Mouse (Mus musculus): ENCODE results near the gene Fmo2. TPM values are rescaled to one million over a fixed set of nuclear protein-coding genes. Genes with fewer than 3 reads are reported as not detected.

Gene Fmo2
- polyA plus RNA-seq, 1 experiment from 2014 or later, result 6.4 TPM

DNA sequence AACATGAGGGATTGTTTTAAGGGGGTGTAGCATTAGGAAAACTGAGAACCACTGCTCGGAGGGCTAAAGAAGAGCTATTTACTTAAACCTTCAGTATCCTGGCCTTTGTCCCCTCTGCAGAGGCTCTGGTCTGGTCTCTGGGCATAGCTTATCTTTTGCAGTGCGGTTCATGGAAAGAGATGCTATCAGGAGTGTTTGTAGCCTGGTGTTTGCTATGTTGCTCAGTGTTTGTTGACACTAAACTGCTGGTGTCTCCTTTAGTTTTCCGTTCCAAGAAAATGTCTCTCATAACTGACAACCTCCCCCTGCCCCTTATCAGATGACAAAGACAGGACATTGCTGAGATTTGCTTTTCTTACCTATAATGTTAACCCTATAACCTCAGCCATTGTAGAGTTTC, 23.4 kb downstream of the Fmo2 start:
- ATAC-seq (replicated peaks; ENCODE audit: extremely low read depth, insufficient read depth, low FRiP score), result no peak
- Histone ChIP-seq H3K4me1 (ENCODE audit: control insufficient read depth, insufficient read depth, low read length) (no peaks in the 10 kb centered on the region; the same call in 1 of the 2 replicates), H3K9me3 (replicated peaks; ENCODE audit: control insufficient read depth, low read length) (no peaks in the 10 kb centered on the region), H3K36me3 (ENCODE audit: control insufficient read depth, insufficient read depth) (no peaks in the 10 kb centered on the region), H3K4me2 (ENCODE audit: low read depth, low read length) (no peak overlapping the region), H3K27ac (ENCODE audit: low read length) (no peak overlapping the region), H3K27me3 (ENCODE audit: control insufficient read depth, insufficient read depth, low read length) (no peaks in the 10 kb centered on the region), H3K9ac (ENCODE audit: low read length) (no peak overlapping the region), H3K4me3 (ENCODE audit: low read length) (no peak overlapping the region)
- WGBS, result 43% methylated on average over 3 of the region's 3 CpGs

DNA sequence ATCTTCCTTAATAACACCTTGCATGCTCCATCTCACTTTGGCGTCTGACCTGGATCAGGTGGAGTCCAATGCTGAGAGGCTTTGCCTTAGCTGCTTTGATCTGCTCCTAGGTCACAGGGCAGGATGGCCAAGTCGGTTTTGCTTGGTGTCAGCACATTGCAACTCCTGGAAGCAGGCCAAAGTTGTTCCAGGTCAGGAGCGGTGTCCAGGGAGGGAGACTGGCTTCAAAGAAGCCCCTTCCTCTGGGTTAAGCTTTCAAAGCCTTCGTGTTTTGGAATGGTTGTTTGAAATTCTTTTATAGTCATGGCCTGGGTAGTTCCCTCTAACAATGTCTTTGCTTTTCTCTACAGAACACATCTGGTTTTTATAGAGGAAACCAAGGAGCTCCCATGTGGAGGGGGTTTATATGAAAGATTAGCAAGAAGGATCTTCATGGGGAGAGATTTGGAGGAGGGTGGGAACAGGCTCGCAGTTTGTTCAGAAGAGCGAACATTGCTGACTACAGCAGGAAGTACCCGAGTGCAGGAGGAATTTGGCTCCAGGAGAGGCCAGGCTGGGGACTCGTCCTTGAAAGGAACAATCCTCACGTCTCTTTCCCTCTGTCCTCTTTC, 26.7 kb downstream of the Fmo2 start:
- Histone ChIP-seq H3K9me3 (replicated peaks; ENCODE audit: control insufficient read depth, low read length) (0 out of 2 replicates have a peak, but pooled peaks cover 3% of the 10 kb centered on the region), H3K9ac (ENCODE audit: low read length) (no peak overlapping the region), H3K27ac (ENCODE audit: low read length) (no peak overlapping the region), H3K4me1 (ENCODE audit: control insufficient read depth, insufficient read depth, low read length) (no peaks in the 10 kb centered on the region; the same call in 1 of the 2 replicates), H3K4me2 (ENCODE audit: low read depth, low read length) (no peak overlapping the region), H3K4me3 (ENCODE audit: low read length) (no peak overlapping the region), H3K36me3 (ENCODE audit: control insufficient read depth, insufficient read depth) (no peaks in the 10 kb centered on the region), H3K27me3 (ENCODE audit: control insufficient read depth, insufficient read depth, low read length) (no peaks in the 10 kb centered on the region)
- no peak for ATAC-seq (replicated peaks; ENCODE audit: extremely low read depth, insufficient read depth, low FRiP score)
- WGBS, result 28% methylated on average over 9 of the region's 9 CpGs

DNA sequence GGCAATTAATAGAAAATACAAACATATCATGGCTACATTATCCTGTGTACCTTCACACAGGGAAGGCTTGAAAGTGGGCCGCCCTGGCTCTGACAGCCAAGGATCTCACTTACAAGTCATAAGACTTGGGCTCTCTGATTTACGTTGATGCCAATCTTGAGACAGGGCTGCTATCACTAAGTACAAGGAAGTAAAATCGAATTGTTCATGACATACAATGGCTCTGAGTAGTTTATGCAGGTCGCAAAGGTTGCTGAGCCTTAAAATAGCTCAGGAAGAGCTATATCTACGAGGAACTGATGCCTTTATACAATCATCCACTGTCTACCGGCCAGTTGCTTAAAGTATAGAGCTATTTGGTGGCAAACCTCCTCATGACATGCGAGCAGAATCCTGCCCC, 27.5 kb downstream of the Fmo2 start:
- no peak overlapping the region for H3K9ac ChIP-seq (ENCODE audit: low read length)
- no peaks in the 10 kb centered on the region for H3K27me3 ChIP-seq (ENCODE audit: control insufficient read depth, insufficient read depth, low read length)
- no peaks in the 10 kb centered on the region; the same call in 1 of the 2 replicates for H3K4me1 ChIP-seq (ENCODE audit: control insufficient read depth, insufficient read depth, low read length)
- no peaks in the 10 kb centered on the region for H3K36me3 ChIP-seq (ENCODE audit: control insufficient read depth, insufficient read depth)
- WGBS, result 69% methylated on average over 7 of the region's 7 CpGs
- H3K9me3 ChIP-seq (replicated peaks; ENCODE audit: control insufficient read depth, low read length), result 0 out of 2 replicates have a peak, but pooled peaks cover 3% of the 10 kb centered on the region
- H3K4me3 ChIP-seq (ENCODE audit: low read length), result no peak overlapping the region
- H3K4me2 ChIP-seq (ENCODE audit: low read depth, low read length), result no peak overlapping the region
- no peak for ATAC-seq (replicated peaks; ENCODE audit: extremely low read depth, insufficient read depth, low FRiP score)
- H3K27ac ChIP-seq (ENCODE audit: low read length), result no peak overlapping the region

DNA sequence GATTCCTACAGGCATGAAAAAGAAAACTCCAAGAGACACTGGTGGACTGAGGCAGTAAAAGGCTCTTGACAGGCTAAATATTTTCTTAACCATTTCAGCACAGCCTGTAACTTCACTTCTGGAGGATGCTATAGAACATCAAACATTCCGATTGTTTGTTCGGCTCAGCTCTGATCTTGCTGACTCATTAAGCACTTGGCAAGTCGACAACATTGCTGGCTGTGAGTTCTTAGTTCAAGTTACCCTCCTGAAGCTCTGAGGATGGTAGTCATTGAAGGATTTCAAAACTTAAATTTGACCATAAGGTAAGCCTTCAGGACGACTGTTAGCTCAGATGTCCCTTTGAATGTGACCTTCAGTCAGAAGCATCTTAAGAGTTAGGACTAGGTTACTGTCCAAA, 31.1 kb downstream of the Fmo2 start:
- no peak overlapping the region for H3K4me2 ChIP-seq (ENCODE audit: low read depth, low read length)
- no peak for ATAC-seq (replicated peaks; ENCODE audit: extremely low read depth, insufficient read depth, low FRiP score)
- no peaks in the 10 kb centered on the region for H3K36me3 ChIP-seq (ENCODE audit: control insufficient read depth, insufficient read depth)
- 66% methylated on average over 4 of the region's 4 CpGs for WGBS
- H3K4me1 ChIP-seq (ENCODE audit: control insufficient read depth, insufficient read depth, low read length), result no peaks in the 10 kb centered on the region; the same call in 1 of the 2 replicates
- H3K9me3 ChIP-seq (replicated peaks; ENCODE audit: control insufficient read depth, low read length), result 0 out of 2 replicates have a peak, but pooled peaks cover 3% of the 10 kb centered on the region
- H3K27ac ChIP-seq (ENCODE audit: low read length), result no peak overlapping the region
- H3K27me3 ChIP-seq (ENCODE audit: control insufficient read depth, insufficient read depth, low read length), result no peaks in the 10 kb centered on the region
- no peak overlapping the region for H3K4me3 ChIP-seq (ENCODE audit: low read length)
- H3K9ac ChIP-seq (ENCODE audit: low read length), result no peak overlapping the region

DNA sequence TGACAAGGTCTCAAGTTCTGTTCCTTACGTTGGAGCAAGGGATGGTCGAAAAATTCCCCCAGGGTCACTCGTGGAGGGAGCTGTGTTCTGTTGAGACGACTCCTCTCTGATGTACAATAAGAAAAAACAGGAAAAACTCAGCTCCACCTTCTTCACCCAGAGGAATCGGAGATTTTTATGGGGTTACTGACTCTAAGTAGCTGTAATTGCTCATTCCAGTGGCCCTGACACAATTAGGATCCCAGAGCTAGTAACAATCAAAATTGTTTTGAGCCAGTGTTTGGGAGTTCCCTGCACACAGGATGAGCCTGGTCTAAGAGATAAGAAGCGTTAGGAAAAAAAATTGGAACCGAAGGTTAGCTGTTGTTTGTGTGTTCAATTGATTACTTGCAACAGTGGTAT, 32.2 kb downstream of the Fmo2 start, which contains the start of gene Fmo1:
TSS of gene Fmo1 (minus strand) at position 331 of the 402 bp plus-strand sequence.
- no peak within 1 kb of the TSS for H3K4me3 ChIP-seq (ENCODE audit: low read length)
- no peaks in the 10 kb centered on the region for H3K36me3 ChIP-seq (ENCODE audit: control insufficient read depth, insufficient read depth)
- WGBS, result 42% methylated on average over 7 of the region's 7 CpGs
- H3K27ac ChIP-seq (ENCODE audit: low read length), result no peak within 1 kb of the TSS
- H3K9ac ChIP-seq (ENCODE audit: low read length), result no peak within 1 kb of the TSS
- H3K9me3 ChIP-seq (replicated peaks; ENCODE audit: control insufficient read depth, low read length), result 0 out of 2 replicates have a peak, but pooled peaks cover 3% of the 10 kb centered on the region
- no peak for ATAC-seq (replicated peaks; ENCODE audit: extremely low read depth, insufficient read depth, low FRiP score)
- no peak within 1 kb of the TSS for H3K4me2 ChIP-seq (ENCODE audit: low read depth, low read length)
- H3K27me3 ChIP-seq (ENCODE audit: control insufficient read depth, insufficient read depth, low read length), result no peaks in the 10 kb centered on the region
- H3K4me1 ChIP-seq (ENCODE audit: control insufficient read depth, insufficient read depth, low read length), result no peaks in the 10 kb centered on the region

DNA sequence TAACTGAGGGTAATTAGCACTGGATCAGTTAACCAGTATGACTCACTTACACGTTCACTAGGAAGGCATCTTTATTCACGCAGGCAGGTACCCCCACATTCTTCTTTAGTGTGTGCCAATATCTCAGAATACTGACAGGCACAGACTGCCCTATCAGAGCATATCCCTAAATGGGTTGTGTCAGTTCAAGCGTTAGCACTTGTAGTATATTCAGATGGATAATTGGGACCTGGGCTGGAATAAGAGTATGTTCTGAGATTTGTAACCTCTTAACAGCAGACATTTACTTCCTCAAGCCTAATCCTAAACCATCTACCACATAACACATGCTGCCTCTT, 33.1 kb downstream of the Fmo2 start:
- Histone ChIP-seq H3K4me2 (ENCODE audit: low read depth, low read length) (no peak overlapping the region), H3K27ac (ENCODE audit: low read length) (no peak overlapping the region), H3K36me3 (ENCODE audit: control insufficient read depth, insufficient read depth) (no peaks in the 10 kb centered on the region), H3K4me1 (ENCODE audit: control insufficient read depth, insufficient read depth, low read length) (no peaks in the 10 kb centered on the region), H3K9me3 (replicated peaks; ENCODE audit: control insufficient read depth, low read length) (0 out of 2 replicates have a peak, but pooled peaks cover 3% of the 10 kb centered on the region), H3K27me3 (ENCODE audit: control insufficient read depth, insufficient read depth, low read length) (no peaks in the 10 kb centered on the region), H3K9ac (ENCODE audit: low read length) (no peak overlapping the region), H3K4me3 (ENCODE audit: low read length) (no peak overlapping the region)
- WGBS, result 56% methylated on average over 3 of the region's 3 CpGs
- no peak for ATAC-seq (replicated peaks; ENCODE audit: extremely low read depth, insufficient read depth, low FRiP score)

DNA sequence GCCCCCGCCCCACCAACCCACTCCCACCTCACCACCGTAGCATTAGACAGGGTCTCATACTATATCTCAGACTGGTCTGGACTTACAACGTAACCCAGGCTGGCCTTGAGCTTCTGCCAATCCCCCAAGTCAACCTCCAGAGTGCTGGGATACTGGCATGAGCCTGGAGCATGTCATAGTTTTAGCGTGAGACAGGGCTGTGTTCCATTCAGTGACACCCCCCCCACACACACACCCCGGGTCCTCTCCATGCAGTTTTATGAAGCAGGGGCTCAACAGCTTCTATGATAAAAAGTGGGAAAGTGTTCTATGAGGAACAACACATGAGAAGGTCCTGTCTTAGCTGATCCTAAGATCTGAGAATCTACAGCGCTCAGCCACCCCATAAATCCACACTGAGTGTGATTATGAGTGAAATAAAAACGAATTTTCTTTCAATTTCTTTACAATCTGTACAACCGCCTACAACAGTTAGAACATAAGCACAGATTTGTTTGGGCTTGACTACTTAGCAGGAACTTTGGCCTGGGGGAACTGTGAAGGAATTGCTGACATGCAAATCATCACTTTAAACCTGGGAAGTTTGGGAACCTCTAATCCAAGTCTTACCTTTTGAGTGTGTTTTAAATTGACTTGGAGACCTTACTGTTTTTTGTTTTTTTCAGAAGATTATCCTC, 33.6 kb downstream of the Fmo2 start:
- Histone ChIP-seq H3K27ac (ENCODE audit: low read length) (no peak overlapping the region), H3K4me2 (ENCODE audit: low read depth, low read length) (no peak overlapping the region), H3K36me3 (ENCODE audit: control insufficient read depth, insufficient read depth) (no peaks in the 10 kb centered on the region), H3K27me3 (ENCODE audit: control insufficient read depth, insufficient read depth, low read length) (no peaks in the 10 kb centered on the region), H3K4me1 (ENCODE audit: control insufficient read depth, insufficient read depth, low read length) (no peaks in the 10 kb centered on the region), H3K9me3 (replicated peaks; ENCODE audit: control insufficient read depth, low read length) (0 out of 2 replicates have a peak, but pooled peaks cover 3% of the 10 kb centered on the region), H3K4me3 (ENCODE audit: low read length) (no peak overlapping the region), H3K9ac (ENCODE audit: low read length) (no peak overlapping the region)
- WGBS, result 59% methylated on average over 8 of the region's 8 CpGs
- ATAC-seq (replicated peaks; ENCODE audit: extremely low read depth, insufficient read depth, low FRiP score), result no peak

DNA sequence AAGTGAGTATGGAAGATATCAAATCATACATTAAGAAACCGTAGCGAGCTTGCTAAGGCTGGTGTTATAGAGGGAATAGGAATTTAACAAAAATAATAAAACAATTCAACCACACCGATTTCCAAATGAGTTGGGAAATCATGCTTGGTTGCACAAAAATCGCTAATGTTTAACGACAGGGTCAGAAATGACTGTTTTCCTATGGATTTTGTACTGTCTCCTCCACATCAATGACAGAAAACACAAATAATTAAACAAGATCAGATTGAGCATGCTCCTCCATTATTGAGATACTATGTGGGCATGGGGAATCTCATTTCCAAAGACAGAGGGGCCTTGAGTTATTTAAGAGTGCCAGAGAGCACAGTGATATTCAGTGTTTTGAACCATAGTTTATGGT, 34.2 kb downstream of the Fmo2 start:
- Histone ChIP-seq H3K4me2 (ENCODE audit: low read depth, low read length) (no peak overlapping the region), H3K4me1 (ENCODE audit: control insufficient read depth, insufficient read depth, low read length) (no peaks in the 10 kb centered on the region), H3K9me3 (replicated peaks; ENCODE audit: control insufficient read depth, low read length) (0 out of 2 replicates have a peak, but pooled peaks cover 3% of the 10 kb centered on the region), H3K27ac (ENCODE audit: low read length) (no peak overlapping the region), H3K4me3 (ENCODE audit: low read length) (no peak overlapping the region), H3K9ac (ENCODE audit: low read length) (no peak overlapping the region), H3K36me3 (ENCODE audit: control insufficient read depth, insufficient read depth) (no peaks in the 10 kb centered on the region), H3K27me3 (ENCODE audit: control insufficient read depth, insufficient read depth, low read length) (no peaks in the 10 kb centered on the region)
- no peak for ATAC-seq (replicated peaks; ENCODE audit: extremely low read depth, insufficient read depth, low FRiP score)
- 87% methylated on average over 5 of the region's 5 CpGs for WGBS

DNA sequence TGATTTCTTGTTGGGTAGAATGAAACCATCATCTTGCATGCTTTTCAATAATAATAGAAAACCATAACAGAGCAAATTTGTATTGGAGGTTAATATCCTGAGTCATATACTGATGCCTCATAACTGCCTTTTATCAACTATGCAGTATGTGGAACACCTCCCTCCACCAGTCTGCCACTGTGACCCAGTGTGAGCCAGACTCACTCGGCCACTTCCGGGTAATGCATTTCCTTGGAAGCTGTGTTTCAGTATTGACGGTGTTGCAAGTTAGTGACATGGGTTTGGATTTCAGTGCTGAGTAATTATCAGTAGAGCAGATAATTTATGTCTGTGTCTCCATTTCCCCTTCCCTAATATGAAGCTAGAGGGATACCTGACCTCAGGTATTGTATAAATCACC, 34.9 kb downstream of the Fmo2 start:
- Histone ChIP-seq H3K9ac (ENCODE audit: low read length) (no peak overlapping the region), H3K9me3 (replicated peaks; ENCODE audit: control insufficient read depth, low read length) (0 out of 2 replicates have a peak, but pooled peaks cover 3% of the 10 kb centered on the region), H3K27me3 (ENCODE audit: control insufficient read depth, insufficient read depth, low read length) (no peaks in the 10 kb centered on the region), H3K27ac (ENCODE audit: low read length) (no peak overlapping the region), H3K4me2 (ENCODE audit: low read depth, low read length) (no peak overlapping the region), H3K4me3 (ENCODE audit: low read length) (no peak overlapping the region), H3K36me3 (ENCODE audit: control insufficient read depth, insufficient read depth) (no peaks in the 10 kb centered on the region), H3K4me1 (ENCODE audit: control insufficient read depth, insufficient read depth, low read length) (no peaks in the 10 kb centered on the region)
- 77% methylated on average over 3 of the region's 3 CpGs for WGBS
- no peak for ATAC-seq (replicated peaks; ENCODE audit: extremely low read depth, insufficient read depth, low FRiP score)
